Mouse (Mus musculus) left cerebral cortex, postnatal 4 days (tissue): Measurements from ENCODE around the gene Vps37c. TPM values are rescaled to one million over a fixed set of nuclear protein-coding genes. Genes with fewer than 3 reads are reported as not detected.
A peak's percentile ranks its signal among the peaks of the same experiment; 100 is the strongest.

Source experiments
- DNase-seq: peaks from one replicate; pipeline ENCODE4 v3.0.0-alpha.2; 2022
- intact Hi-C: fragments of 180-260 bp; cut with DNase I; formaldehyde crosslinking; loops from one replicate; pipeline ENCODE4 v1.15.1; 2025
- total RNA-seq, 2 experiments: library from RNA; stranded (reverse); gene quantifications; 2 replicates each; pipeline ENCODE4 v1.2.3; 2021

The Vps37c gene
- total RNA-seq, 2 experiments from 2014 or later = 24.1 to 24.9 TPM

DNA sequence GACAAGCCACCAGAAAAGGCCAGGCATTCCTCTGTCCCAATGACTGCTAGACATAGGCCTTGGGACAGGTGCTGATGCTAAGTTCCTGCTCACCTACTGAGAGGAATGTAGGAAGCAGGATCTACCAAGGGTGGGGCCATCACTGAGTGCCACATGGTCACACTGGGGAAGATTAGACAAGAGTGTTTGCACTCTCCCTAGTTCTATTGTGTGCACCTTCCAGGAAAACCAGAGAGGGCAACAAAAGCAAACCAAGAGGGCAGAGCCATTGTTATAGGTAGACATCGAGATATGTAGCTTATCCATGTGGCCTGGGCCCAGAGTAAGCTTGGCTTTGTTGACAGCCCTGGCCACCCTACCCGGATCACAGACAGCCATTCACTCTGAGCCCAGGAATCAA, 2.8 kb upstream of the Vps37c start:
- intact Hi-C loops = no loop called here
- DNase-seq = no peak

DNA sequence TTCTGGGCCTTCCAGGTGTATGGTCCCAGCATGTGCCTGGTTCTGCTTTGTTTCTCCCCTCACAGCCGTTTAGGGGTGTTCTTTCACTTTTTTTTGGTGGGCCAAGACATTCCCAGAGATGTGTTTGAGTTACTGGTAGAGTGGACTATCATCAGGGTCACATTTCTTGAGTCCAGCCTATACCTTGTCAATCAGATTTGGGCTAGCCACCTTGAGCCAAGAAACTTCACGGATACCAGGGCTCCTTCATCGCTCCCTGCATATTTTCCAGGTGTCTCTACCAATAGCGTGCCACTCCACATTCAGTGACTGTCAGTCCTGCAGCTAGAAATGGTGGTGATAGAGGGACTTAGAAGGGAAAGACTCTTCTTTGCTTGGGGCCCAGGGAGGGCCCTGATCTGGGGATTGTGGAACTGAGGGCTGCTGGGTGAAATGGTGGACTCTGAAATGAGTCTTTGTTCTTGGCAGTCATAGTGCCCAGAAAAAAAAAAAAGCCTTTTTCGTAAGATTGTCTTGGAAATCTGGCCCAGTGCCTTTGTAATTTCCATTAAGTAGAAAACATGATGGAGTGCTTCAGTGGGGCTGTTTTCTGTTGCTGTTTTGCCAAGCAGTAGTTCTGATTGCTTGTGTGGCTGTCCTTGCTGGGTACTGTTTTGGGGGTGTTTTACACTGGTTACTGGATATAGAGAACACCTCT, 1.1 kb downstream of the Vps37c start:
- no peak for DNase-seq
- intact Hi-C loops = no loop called here

DNA sequence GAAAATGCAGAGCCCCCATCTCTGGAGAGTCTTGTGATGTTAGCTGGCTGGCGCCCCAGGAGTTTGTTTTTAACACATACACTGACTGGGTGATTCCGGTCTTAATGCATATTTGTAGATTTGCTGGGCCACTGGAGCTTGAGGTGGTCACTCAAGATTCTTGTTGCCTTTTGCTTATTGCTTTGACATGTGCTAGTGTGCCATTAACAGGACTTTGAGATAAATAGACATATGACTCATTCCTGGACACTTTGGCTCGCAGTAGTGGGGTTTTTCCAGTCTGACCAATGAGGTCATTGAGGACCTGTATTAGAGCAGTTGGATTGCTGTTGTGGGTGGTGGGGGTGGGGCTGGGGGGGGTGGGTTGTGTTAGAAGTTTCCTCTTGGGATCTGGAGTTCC, 1.8 kb downstream of the Vps37c start:
- intact Hi-C loops = no loop called here
- no peak for DNase-seq

DNA sequence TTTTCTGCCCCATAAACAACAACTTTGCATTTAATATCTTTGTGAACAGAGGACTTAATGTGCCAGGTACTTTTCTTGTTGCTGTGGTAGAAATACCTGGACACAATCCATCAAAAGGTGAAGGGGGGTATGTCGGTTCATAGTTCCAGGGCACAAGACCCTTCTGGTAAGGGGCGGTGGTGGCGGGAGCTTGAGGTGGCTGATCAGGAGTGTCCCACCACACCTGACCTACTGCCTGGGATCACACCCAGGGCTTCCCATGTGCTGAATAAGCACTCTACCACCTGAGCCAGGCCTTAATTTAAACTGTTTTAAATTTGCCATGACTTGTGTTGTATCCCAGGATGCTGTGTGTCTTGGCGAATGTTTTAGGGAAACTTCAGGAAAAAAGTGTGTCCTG, 2.6 kb downstream of the Vps37c start:
- intact Hi-C loops = no loop called here
- DNase-seq = no peak

DNA sequence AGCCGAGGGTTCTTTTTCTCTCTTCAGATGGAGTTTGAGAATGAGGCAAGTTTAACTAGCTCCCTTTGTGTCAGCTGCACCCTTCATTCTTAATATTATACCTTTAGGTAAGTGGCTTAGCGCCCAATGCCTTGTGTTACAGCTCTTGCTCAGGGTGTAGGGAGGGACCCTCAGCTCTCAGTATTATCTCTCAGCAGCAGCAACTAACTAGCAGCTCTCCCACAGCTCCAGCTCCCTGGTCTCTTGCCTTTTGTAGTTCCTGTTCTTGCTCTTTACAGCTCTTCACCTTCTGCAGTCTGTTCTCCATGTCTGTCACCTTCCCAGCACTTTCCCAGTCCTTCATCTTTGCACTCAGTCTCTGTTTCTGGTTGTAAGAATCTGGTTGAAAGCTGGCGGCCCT, 3.1 kb downstream of the Vps37c start:
- DNase-seq = no peak
- intact Hi-C loops = no loop called here

DNA sequence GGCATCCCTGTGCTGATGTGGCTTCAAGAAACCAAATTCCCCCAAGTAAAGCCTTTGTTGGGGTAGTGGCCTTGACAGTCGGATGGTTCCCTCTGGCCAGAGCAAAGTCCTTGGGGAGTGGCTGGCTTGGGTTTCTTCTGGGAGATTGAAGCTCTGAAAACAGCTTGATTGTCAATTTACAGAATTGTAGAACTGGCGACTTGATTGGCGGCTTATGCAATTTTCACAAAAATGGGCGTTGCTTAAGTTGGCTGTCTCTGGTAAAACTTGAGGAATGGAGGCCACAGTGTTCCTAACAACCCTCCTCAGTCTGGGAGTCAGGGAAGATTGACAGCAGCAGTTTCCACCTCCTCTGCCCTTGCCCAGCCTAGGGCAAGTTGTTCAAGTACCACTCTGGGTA, 3.8 kb downstream of the Vps37c start:
- DNase-seq = no peak
- intact Hi-C loops = no loop called here

DNA sequence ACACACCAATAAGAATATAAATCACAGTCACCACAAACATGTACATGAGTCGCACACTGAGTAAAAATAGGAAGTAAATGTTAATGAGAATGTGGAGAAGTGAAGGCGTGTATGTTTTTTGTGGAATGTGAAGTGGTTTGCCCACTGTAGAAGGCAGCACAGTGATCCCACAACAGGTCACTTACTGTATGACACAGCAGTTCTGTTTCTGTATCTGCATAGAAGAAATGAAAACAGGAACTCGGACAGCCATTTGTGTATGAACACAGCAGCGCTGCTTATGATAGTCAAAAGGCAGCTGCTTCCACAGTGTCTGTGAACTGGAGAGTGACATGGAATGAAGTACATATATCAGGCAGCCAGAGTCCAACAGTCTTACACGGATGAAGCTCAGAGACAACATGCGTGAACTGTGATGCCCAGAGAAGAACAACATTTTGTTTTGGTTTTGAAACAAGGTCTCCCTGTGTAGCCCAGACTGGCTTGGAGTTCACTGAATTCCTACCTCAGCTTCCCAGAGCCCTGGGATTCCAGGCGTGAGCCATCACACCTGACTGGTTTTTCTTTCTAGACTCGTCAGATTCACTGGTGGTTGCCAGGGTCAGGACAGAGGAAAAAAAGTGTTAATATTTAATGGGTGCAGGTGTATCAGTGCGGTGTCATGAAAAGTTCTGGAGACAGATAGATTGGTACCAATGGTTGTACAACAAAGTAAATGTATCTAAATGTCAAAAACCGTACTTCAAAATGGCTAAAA, 5.6 kb downstream of the Vps37c start:
- intact Hi-C loops = no loop called here
- DNase-seq = no peak

DNA sequence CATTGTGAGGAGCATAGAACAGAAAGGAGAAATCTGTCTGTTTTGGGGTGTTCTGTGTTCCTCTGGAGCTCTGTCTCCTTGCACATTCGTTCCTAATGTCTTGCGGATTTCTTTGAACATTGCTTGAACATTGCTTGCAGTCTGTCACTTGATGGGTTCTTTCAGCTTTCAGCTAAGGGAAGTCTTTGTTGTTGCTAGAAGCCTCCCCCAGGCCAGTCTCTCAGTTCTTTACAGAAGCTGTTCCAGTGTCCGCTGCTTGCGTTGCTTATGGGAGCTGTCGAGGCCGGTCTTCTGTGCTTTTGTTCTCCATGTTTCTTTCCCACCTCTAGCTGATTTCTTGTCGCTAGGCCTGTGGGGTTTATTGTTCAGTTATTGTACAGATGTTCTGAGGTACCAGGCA, 7.3 kb downstream of the Vps37c start:
- no peak for DNase-seq
- intact Hi-C loops = no loop called here

DNA sequence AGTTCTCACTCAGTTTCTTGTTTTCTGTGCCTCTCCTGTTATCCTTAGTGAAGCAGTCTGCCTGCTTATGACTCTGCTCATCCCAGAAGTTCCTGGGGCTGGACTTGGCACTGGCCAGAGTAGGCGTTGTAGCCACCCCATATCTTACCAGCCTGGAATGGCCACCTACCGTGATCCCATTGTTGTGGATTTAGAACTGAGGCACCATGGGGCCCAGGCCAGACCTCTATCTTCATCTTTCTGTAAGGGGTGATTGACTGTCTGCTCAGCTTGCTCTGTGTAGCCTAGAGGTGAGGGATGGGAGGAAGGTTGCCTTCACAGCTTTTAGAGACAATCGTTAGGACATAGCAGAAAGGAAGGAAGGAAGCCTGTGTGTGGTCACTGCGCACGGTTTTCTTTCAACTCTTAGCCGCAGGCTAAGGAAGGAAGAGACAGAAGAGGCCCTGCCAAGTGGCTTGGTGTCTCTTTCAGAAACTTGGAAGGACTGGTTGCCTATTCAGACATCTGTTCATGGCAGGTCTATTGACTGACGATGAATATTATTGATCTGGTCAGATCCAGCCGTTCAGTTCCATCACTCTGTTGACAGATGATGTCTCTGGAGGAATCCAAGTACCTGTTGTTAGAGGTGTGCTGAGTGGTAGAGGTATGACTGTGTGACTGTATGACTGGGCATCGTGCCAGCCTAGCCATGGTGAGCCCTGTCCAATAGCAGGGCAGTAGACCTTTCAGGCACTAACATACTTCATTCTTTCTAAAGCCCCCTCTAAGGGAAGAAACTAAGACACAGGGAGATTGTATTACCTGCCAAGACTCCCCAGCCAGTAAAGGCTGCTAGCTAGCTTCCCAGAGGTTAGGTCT, 9.8 kb downstream of the Vps37c start:
- intact Hi-C loops = no loop called here
- DNase-seq = no peak

DNA sequence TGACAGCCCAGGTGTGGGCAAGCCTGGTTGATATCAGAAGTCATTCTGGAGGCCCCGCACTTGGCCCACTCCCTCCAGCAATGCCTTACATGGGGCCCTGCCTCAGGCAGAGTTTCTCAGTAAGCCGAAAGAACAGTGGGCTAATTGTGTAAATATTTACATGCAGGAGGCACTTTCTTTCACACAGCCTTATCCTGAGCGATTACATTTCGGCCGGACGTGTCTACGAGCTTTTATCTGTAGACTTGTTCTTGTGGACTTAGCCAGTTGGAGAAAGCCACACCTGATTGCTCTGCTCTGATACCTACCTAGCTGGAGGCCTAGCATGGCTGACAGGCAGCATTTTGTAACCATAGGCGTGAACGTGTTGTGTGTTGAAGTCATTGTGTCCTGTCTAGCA, 11.3 kb downstream of the Vps37c start:
- intact Hi-C loops = no loop called here
- DNase-seq = no peak

DNA sequence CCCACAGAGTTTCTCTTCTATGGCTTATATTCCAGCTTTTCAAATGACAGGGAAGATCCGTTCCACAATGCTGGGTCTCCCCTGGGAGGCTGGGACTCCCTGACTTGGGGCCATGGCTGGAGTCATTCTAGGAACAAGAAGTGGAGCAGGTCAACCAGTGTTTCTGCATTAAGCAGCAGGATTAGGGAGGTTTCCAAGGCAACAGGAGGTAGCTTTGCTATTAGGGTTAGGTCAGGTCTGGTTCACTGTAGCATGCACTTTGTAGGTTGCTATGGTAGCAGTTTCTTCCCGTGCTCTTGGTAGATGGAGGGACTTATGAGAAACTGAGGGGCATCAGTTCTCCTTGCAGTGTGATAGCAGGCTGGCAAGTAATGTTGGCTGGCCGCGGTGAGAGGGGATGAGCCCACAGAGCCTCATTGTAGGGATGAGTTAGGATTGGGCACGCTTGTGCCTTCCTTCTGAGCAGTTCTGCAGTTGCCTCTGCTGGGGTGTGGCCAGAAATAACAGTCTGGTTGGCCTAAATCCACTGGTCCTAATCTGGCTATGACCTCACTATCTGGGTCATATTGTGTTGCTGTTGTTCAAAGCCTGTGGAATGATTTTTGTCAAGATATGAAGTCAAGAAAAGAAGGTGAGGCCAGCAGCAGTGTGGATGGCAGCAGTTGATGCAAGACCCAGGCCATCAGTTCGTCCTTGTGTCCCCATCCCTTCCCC, 12.6 kb downstream of the Vps37c start:
- intact Hi-C loops = no loop called here
- DNase-seq = no peak

DNA sequence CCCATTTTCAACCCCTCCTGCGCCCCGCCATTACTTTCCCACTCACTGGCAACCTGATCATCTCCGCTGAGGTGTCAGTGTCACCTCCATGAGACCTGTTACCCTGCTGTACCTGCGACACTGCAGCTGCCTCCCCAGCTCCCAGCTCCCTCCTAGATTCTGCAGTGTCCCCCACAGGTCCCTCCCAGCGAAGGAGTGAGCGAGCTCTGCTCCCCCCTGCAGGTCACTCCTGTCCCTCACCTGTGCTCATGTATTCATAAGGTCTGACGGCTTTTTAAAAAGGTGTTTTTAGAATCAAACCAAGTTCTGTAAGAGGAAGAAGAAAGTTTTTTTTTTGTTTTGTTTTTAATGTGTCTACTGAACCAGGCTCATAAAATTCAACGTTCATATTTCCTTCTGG, 13.6 kb downstream of the Vps37c start:
- intact Hi-C loops = no loop called here
- no peak for DNase-seq

DNA sequence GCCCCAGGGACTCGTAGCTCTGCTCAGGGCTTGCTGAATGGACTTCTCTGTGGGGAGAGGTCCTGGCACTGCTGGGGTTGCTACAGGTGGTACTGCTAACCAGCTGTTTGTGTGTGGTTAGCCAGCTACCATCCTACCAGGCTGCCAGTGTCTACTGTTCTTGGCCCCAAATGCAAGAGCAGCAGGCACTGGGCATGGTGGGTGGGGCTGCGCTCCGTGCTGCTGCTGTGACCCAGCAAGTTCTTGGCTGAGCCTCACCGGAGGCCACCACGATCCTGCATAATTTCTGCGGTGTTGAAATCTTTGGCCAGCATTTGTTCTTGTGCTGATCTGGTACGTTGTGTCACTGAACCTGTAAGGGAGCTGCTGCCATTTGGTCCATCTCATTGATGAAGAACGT, 14.9 kb downstream of the Vps37c start:
- DNase-seq = peak; percentile 57
- intact Hi-C loops = no loop called here

DNA sequence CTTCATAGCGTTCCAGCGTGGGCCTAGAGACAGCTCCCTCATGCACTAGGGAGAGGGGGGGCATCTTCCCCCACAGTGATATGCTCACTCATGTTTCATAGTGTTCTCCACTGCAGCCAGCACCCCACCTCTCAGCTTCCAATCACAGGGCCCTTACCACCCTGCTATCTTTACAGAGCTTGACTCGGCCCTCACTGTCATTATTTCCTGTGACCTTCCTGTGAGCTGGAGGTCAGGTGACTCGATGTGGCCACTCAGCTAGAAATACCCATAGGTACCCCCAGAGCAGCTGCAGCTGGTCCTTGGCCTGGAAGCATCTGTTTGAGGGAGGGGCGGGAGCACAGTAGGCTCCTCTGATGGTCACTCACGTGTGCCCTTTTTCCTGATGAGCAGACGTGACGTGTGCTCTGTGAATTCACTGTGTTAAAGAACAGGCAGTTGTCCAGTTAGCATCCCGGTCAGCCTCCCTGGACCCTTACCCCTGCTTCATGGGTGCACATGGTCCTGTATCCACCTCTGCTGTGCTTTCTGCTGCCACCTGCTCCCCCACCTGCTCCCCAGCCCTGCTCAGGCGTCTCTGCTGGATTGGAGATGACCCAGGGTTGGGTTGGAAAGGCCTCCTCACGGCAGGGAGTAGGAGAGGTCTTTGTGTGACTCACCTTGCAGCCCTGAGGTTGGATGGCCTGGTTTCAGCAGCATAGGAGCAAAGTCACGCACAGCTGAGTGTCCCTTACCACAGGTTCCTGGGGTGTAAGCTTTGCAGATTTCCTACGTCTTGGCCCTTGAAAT, 18.7 kb downstream of the Vps37c start:
- no peak for DNase-seq
- intact Hi-C loops = no loop called here

DNA sequence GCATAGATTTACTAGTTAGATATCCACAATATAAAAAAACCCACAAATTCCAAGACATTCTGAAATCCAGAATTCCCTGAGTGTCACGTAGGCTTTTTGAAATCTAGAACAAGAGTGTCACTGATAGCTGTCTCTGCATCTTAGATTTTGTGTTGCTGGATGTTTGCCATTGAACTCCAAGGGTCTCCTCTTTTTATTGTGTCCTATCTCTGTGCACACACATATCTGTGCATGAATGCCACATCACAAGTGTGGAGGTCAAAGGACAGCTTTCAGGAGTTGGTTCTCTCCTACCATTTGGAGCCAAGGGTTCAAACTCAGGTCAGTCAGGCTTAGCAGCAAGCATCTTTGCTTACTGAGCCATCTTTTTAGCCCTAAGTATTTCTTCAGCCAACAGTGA, 19.3 kb downstream of the Vps37c start:
- no peak for DNase-seq
- intact Hi-C loops = no loop called here

DNA sequence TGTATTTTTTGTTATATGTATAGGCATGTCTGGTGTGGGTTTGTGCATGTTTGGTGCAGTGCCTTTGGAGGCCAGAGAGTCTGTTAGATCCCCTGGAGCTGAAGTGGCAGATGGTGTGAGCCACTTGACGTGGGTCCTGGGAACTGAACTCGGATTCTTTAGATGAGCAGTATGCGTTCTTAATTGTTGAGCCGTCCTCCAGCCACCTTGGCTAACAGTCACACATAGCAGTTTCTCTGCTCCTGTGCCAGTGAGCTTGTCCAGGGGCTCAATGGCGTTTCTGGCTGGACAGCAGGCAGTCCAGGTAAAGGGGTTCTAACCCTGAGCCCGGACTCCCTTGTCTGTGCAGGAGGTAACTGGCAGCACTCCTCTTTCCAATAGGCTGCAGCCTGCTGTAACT, 20.4 kb downstream of the Vps37c start:
- intact Hi-C loops = no loop called here
- no peak for DNase-seq

DNA sequence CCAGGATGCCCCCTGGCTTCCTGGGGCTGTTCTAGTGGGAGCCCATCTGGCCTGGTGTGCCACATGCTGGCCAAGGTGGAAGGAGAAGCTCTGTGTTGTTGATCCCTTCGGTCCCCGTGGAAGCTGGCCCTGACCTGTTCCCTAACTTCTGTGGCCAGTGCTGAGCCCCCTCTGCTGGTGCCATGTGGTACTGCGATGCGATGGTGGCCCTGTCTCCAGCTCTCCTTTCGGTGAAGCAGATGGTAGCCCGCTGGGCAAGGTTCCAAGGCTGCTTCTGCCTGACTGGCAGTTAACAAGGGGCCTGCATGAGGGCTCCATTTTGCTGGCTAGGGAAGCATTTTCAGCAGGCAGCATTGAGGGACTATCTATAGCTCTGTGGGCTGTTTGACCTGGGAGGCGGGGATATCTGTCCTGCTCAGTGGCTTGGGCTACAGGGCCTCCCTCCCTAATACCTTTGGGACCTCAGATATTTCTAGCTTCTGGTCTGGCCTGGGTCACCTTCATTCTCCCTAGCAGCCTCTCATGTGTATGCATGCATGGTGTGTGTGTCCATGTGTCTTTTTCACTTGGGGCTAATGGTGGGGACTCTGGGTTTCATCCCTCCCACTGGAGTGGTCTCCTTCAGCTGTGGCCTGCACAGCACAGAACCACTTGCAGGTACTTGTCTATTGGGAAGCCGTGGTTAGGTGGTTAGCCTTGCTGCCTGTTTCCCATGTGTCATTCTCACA, 21.0 kb downstream of the Vps37c start:
- DNase-seq = peak; percentile 100
- intact Hi-C loops = loop anchor here (5.0 kb wide), 2 partner anchors 158 to 173 kb away; partner anchors contain the start of genes Tmem109 and Tmem132a

DNA sequence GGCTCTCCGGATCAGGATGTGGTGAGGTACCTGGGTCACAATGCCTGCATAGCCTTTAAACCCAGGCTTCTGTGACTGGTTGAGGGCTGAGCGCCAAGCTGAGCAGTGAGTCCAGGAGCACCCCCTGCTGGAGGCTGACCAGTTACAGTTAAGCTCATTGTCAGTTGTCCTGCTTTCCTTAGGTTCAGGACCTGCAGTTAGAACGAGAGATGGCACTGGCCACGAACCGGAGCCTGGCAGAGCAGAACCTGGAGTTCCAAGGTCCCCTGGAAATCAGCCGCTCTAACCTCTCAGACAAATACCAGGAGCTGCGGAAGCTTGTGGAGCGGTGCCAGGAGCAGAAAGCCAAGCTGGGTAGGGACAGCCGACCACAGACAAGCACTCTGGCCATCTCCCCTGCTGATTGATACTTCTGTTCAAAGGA, 21.6 kb downstream of the Vps37c start:
- intact Hi-C loops = loop anchor here (5.0 kb wide), 2 partner anchors 157 to 172 kb away; partner anchors contain the start of genes Tmem109 and Tmem132a
- DNase-seq = peak; percentile 88

DNA sequence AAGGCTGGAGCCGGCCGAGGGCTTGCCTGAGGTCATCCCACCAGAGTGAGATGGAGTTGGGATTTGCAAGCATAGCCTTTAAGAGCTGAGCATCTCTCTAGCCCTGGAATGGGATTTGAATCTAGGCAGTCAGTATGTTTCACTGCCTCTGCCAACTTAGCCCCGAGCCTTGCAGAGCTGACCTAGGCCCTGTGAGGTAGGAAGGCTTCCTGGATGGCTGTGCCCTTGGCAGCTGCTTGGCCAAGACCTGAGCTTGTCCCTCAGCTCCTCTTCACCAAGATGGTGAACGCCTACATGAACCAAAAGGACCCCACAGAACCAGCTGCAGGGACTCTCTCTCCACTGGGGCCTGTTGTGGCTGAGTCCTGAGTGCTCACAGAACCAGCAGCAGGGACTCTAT, 22.2 kb downstream of the Vps37c start:
- DNase-seq = no peak
- intact Hi-C loops = loop anchor here (5.0 kb wide), 2 partner anchors 157 to 172 kb away; partner anchors contain the start of genes Tmem109 and Tmem132a
